Mouse (Mus musculus) embryonic fibroblast, embryonic 13.5 days (primary cell): Measurements from ENCODE around the gene Hcn1. TPM values are rescaled to one million over a fixed set of nuclear protein-coding genes. Genes with fewer than 3 reads are reported as not detected.

Experiments used
- H3K27ac ChIP-seq: 2 replicates; pipeline ENCODE4 v1.5.1; 2012; ENCODE audit warnings: low read length, control low read depth, inconsistent platforms; ENCODE audit not compliant: insufficient read depth
- H3K4me1 ChIP-seq: 2 replicates; pipeline ENCODE4 v1.6.1; 2011; ENCODE audit warnings: low read length; ENCODE audit not compliant: control insufficient read depth, insufficient read depth
- H3K4me3 ChIP-seq: 2 replicates; pipeline ENCODE4 v1.5.1; 2011; ENCODE audit warnings: mild to moderate bottlenecking, control low read depth, low read length; ENCODE audit not compliant: insufficient read depth
- CTCF ChIP-seq: IDR thresholded peaks from 2 replicates; pipeline ENCODE4 v1.5.1; 2011; ENCODE audit warnings: mild to moderate bottlenecking, control low read depth, low read length, moderate library complexity, borderline replicate concordance; ENCODE audit not compliant: insufficient read depth
- POLR2A ChIP-seq: IDR thresholded peaks from 2 replicates; pipeline ENCODE4 v1.6.1; 2011; ENCODE audit warnings: low read depth, mild to moderate bottlenecking, control low read depth, low read length, moderate library complexity
- polyA plus RNA-seq: library from polyadenylated mRNA; stranded (reverse); fragments of >200 nt; gene quantifications from 2 replicates; pipeline ENCODE4 v1.2.4, GENCODE M21; 2011; ENCODE audit warnings: low read depth; ENCODE audit not compliant: missing spikeins, insufficient read length

Gene Hcn1
- polyA plus RNA-seq, 1 experiment: 1.6 TPM

DNA sequence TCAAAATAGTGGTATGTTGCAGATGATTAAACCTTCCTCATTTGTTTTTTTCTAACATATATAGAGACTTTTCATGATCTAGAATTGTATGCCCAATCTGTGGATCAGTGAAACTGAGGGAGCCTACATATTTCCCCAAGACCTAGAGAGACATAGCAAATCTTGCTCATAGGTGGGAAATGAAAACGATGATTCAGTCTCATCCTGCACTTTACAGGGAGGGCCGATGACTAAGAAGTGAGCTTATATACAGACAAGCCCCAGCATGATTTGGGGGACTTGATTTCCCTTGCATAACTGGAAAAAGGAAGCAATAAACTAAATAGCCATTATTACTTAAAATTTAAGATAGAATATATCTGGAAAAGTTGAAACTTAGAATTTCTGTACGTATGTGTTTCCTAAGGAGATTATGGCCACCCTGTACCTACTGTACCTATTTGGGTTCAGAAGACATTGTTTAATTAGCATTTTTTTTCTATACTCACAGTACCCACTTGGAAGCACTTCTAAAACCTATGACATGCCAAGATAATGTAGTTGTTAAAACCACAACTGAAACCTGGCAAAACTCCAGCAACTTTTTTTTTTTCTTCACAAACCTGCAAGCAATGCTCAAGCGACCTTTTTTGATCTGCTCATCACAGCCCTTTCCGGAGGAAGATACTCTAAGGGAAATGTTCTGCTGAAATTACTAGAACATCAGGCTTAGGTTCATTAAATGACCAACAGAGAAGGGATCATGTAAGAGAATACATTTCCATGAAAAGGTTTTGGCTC, 3.0 kb downstream of the Hcn1 start:
- Histone ChIP-seq H3K4me3 (no peak overlapping the region), H3K27ac (no peak overlapping the region), H3K4me1 (peaks cover 2% of the 10 kb centered on the region; the same call in 1 of the 2 replicates)
- TF ChIP-seq POLR2A (no peak), CTCF (no peak)

DNA sequence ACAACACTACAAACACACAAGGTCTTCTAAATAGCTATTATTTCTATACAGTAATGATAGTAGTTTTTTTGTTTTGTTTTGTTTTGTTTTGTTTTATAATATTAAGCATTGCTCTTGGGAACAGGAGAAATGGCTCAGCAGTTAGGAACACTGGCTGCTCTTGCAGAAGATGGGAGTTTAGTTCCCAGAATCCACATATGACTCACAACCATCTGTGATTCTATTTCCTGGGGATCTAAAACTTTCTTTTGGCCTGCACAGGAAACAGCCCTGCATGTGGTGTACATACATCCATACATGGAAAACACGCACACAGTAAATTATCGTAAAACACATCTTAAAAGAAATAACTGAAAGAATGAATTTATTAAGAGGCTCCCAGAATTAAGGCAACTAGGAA, 9.8 kb downstream of the Hcn1 start:
- Histone ChIP-seq H3K27ac (no peak overlapping the region), H3K4me3 (no peak overlapping the region), H3K4me1 (no peaks in the 10 kb centered on the region)
- TF ChIP-seq POLR2A (no peak), CTCF (no peak)

DNA sequence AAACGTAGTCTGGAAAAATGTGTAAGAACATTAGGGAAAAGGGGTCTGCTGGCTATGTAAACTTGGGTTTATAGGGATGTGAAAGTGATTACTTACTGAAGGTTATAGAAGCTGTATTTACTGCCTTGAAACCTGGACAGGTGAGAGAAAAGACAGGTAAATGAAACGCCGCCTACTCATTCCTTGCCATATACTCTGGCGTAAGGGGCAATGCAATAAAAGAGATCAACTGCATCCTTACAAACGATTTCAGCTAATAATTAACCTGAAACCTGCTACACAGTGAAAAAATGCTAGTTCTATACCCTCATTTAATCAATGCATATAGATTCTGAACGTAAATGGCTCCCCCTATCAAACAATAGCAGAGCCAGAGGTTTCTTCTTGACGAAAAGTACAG, 17.4 kb downstream of the Hcn1 start:
- no peak overlapping the region for H3K4me3 ChIP-seq
- no peaks in the 10 kb centered on the region for H3K4me1 ChIP-seq
- no peak for TF ChIP-seq CTCF
- no peak for TF ChIP-seq POLR2A
- H3K27ac ChIP-seq: no peak overlapping the region

DNA sequence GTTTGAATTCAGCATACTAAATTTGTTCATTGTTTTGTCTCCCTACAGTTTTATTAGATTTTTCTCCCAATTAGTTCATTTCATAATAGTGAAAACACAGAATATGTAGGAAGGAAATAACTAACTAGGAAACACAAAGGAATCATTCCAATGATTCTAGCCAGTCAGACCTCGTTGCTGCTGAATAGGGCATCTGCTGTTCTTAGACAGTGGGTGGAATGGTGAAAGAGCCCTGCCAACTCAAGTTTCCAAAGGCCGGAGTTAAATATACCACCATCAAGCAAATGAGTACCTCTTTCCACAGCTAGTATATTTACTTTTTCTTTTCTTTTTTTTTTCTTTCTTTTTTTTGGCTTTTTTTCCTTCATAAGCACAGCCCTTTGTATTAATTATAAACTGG, 55.4 kb downstream of the Hcn1 start:
- Histone ChIP-seq H3K4me1 (no peaks in the 10 kb centered on the region), H3K4me3 (no peak overlapping the region), H3K27ac (no peak overlapping the region)
- TF ChIP-seq POLR2A (no peak), CTCF (no peak)

DNA sequence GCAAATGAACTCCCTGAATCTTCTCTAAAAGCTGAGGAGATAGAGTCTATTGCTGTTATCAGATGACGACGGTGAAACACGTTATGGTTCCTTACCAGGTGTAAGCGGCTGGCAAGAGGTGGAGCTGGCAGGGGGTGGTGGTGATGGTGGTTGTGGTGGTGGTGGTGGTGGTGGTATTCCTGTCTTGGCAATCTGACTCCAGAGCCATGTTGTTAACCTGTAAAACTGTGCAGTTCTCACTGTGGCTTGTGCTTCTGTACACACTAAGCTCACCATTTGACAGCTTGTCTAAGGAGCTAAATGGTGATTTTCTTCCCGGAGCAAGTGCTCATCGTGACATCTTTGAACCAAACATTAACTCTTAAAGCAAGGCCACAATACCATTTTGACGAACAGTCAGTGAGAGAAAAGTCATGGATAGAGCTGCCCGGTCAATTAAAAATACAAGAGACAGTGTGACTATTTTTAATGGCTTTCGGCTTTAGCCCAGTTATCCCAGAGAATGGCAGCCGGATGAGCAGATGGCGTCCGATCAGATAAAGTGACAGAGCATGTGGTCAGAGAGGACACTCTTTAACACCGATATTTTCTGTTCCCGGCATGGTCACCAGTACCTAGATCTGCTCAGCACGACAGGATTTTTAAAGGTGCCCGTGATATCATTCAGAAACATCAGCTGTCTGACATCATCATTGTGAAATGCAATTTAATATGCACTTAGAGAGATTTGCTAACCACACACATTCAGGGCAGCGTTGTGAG, 56.5 kb downstream of the Hcn1 start:
- H3K4me1 ChIP-seq: no peaks in the 10 kb centered on the region
- no peak overlapping the region; the same call in 1 of the 2 replicates for H3K27ac ChIP-seq
- H3K4me3 ChIP-seq: no peak overlapping the region
- no peak for TF ChIP-seq POLR2A
- TF ChIP-seq CTCF: no peak

DNA sequence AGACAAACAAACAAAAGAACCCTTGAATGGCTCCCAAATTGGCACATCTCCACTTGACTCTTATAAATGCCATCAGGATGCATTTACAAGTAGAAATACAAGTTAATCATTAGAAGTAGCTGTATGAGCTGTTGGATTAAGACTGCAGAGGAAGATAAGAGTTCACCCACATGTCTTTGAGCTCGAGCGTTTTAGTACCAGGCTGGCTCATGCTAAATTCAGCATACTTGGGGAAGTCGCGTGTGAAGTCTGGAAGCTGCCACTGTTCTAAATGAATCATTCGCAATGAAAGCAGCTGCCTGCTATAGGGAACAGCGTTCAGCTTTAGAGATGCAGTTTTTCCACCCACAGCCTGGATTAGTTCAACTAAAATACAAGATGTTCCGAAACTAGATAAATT, 57.4 kb downstream of the Hcn1 start:
- H3K4me3 ChIP-seq: no peak overlapping the region
- no peaks in the 10 kb centered on the region for H3K4me1 ChIP-seq
- H3K27ac ChIP-seq: no peak overlapping the region; the same call in 1 of the 2 replicates
- TF ChIP-seq CTCF (no peak), POLR2A (no peak)

DNA sequence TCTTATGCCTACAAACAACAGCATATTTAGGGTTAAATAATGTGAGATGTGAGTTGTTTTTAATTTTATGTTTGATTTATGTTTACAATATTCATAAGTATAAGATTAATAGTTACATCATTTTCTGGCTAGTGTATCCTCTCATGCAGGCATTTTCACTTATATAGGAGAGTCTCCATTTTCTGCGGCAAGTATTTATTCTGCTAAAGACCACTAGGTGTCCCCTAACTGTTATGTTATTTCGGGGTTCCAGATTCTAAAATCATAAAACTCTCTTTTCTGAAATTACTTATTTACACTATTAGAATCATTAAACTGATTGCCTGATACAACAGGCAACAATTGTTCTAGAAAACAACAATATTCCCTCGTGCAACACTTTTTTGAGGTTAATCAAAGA, 60.5 kb downstream of the Hcn1 start:
- H3K4me1 ChIP-seq: no peaks in the 10 kb centered on the region
- no peak overlapping the region for H3K27ac ChIP-seq
- H3K4me3 ChIP-seq: no peak overlapping the region
- no peak for TF ChIP-seq CTCF
- TF ChIP-seq POLR2A: no peak

DNA sequence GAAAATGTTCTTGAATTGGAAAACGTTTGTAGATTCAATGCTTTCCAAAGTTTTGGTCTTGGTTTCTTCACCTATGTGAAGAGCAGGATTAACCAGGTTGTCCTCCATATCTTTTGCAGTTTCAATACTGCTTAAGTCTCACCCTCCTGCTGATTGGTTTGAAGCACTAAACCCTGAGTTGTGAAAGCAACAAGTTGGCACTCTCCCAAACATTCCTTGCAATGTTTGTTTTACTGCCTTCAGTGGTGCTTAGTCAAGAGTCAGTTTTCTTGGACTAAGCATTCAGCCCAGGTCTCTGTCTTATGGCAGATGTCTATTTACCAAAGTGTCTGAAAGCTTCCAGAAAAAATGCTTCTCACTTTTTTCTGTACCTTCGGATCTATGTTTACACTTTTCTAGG, 67.2 kb downstream of the Hcn1 start:
- Histone ChIP-seq H3K4me3 (no peak overlapping the region), H3K27ac (no peak overlapping the region), H3K4me1 (no peaks in the 10 kb centered on the region)
- TF ChIP-seq POLR2A (no peak), CTCF (no peak)

DNA sequence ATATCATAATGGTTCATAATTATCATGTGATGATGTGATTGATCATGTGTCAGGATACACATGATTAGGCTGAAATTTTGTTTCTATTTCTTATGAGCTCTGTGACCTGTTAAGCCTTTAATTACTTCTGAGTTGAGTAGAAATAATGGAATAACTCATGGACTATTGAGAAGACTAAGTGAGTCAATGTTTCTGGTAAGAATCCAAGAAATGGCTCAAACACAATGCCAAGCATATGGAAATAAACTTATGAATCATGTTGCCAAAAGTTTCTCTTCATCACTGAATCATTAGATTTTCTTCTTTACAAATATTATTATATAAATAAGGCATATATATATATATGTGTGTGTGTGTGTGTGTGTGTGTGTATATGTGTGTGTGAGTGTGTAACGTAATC, 69.7 kb downstream of the Hcn1 start:
- Histone ChIP-seq H3K4me1 (no peaks in the 10 kb centered on the region), H3K27ac (no peak overlapping the region), H3K4me3 (no peak overlapping the region)
- no peak for TF ChIP-seq CTCF

DNA sequence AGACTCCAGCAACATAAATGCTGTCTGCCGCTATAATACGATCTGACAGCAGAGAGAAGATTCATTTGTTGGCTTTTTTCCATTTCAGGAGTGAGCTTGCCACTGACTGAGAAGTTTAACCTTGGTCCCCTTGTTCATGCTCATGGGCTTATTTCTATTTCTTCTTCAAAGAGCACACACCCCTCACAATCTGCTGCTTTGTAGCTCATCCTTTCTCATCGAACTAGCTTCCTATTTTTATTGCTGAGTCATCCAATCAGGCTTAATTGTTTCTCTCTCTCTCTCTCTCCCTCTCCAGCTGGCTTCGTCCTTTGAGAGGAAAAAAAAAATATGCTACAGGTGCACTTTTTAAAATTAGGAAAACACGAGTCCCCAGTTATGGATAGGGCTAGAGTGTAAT, 74.3 kb downstream of the Hcn1 start:
- TF ChIP-seq POLR2A: no peak
- no peak for TF ChIP-seq CTCF
- Histone ChIP-seq H3K27ac (no peak overlapping the region), H3K4me3 (no peak overlapping the region), H3K4me1 (no peaks in the 10 kb centered on the region)

DNA sequence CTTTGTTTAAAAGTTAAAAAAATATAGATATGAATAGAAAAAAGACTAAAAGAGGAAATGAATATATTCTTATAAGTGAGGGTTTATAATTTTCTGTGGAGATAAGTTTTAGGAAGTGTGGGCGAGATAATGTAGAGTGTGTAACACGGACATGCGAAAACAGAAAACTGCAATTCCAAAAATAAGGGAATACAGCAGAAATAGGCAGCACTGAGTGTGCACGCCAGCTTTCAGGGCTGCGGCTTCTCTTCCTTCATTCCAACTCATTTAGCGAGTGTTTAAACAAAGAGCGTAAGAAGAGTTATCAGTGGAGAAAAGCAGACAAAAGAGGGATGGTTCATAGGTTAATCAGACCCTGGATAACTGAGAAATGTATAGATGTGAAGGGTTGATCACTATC, 85.5 kb downstream of the Hcn1 start:
- no peak for TF ChIP-seq POLR2A
- no peak for TF ChIP-seq CTCF
- no peaks in the 10 kb centered on the region for H3K4me1 ChIP-seq
- no peak overlapping the region for H3K27ac ChIP-seq
- no peak overlapping the region for H3K4me3 ChIP-seq
